Mouse (Mus musculus): ENCODE measurements at regions not wholly inside any gene's neighbourhood (a gene's known extent, or its start where the extent isn't known, plus 50 kb on each side); places are given as distances from the start of the nearest gene placed in this dataset.

DNA sequence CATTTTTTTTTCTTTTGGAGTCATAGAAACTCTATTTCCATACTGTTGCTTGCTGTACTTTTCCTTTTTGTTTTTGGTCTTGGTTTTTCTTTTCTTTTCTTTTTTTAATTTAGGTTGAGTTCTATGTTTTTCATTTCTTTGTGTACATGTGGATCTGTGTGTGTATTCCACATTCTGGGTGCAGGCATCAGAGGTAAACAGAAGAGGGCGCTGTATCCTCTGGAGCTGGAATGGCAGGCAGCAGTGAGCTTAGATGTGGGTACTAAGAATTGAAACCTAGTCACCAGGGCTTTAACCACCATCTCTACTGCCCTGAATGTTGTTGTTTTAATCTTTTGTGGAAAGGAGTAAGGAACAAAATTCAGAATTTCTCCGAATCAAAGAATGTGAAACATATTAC lies 266.3 kb upstream of the Lyplal1 start:
- H3K36me3 ChIP-seq (replicated peaks): no peaks in the 10 kb centered on the region
- no peak for ATAC-seq (replicated peaks)
- H3K4me3 ChIP-seq: no peak overlapping the region
- WGBS: 73% methylated on average over 2 of the region's 2 CpGs
- no peak overlapping the region for H3K27ac ChIP-seq
- no peaks in the 10 kb centered on the region for H3K9me3 ChIP-seq
- no peaks in the 10 kb centered on the region for H3K4me1 ChIP-seq
- H3K4me2 ChIP-seq: no peak overlapping the region
- H3K9ac ChIP-seq: no peak overlapping the region
- no peaks in the 10 kb centered on the region for H3K27me3 ChIP-seq (replicated peaks)

DNA sequence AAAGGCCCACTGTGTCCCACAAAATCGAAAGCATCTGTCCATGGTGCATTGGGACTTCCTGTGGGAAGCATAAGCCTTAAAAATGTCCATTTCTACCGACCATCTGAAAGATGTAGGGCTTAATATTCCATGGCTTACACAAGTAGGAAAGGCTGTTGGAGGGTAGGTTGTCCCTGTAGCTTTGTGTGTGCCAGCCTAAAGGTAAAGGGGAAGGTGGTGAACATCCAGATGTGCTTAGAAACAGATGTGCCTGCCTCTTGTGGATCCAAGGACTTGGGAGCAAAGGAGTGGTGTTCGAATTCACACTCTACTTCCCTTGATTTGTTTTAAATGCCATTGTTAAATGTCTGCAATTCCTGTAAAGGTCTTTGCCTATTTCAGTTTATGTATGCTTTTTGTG lies 265.9 kb upstream of the Lyplal1 start:
- no peak for ATAC-seq (replicated peaks)
- no peak overlapping the region for H3K4me2 ChIP-seq
- no peak overlapping the region for H3K4me3 ChIP-seq
- no peaks in the 10 kb centered on the region for H3K36me3 ChIP-seq (replicated peaks)
- 88% methylated on average over 3 of the region's 3 CpGs for WGBS
- H3K27ac ChIP-seq: no peak overlapping the region
- H3K9me3 ChIP-seq: no peaks in the 10 kb centered on the region
- H3K4me1 ChIP-seq: no peaks in the 10 kb centered on the region
- H3K27me3 ChIP-seq (replicated peaks): no peaks in the 10 kb centered on the region
- H3K9ac ChIP-seq: no peak overlapping the region

DNA sequence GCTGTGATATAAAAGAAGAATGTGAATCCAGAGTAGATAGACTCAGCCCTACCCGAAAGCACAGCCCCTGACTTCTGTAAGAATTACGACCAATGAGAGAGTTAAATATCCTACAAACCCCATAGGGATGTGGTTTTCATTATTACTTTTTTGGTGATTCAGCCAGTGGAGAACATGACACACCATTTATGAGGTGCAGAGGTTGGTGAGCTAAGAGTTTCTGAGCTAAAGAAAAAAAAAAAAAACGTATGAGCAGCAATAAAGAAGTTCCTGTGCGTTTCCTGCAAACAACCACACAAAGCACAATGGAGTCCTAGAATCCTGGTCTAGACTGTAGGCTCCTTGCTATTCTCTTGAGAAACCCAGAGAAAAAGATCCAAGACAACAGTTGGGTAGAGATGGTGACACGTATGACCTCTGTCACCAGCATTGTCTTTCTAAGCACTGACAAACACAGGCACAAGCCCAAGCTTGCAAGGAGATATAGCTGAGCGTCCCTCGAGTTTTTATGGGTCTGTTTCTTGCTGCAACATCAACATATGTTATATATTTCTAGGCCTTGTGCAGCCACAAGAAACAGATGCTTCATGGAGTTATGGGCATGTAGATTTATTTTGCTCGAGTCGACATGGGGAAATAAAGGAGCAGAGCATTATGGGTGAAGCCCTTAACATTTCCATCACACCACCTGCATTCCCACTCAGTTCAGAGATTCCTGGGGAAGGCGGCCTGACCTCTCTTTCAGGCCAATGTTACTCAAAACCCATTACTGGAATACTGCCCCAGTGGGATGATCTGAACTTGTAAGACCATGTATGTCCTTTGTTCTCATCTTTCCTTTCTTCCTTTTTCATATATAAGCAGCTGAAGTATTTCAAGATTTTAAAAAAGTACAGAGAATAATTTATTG lies 263.1 kb upstream of the Lyplal1 start:
- 89% methylated on average over 10 of the region's 10 CpGs for WGBS
- H3K27ac ChIP-seq: no peak overlapping the region
- H3K9ac ChIP-seq: no peak overlapping the region
- no peak overlapping the region for H3K4me3 ChIP-seq
- H3K36me3 ChIP-seq (replicated peaks): no peaks in the 10 kb centered on the region
- ATAC-seq (replicated peaks): no peak
- no peak overlapping the region for H3K4me2 ChIP-seq
- no peaks in the 10 kb centered on the region for H3K9me3 ChIP-seq
- H3K4me1 ChIP-seq: no peaks in the 10 kb centered on the region
- no peaks in the 10 kb centered on the region for H3K27me3 ChIP-seq (replicated peaks)

GRCm38 (mm10) chr1:186376906-186377623 lies 260.0 kb upstream of the Lyplal1 start:
- Histone ChIP-seq H3K4me1 (no peaks in the 10 kb centered on the region), H3K27ac (no peak overlapping the region), H3K9ac (no peak overlapping the region), H3K4me3 (no peak overlapping the region), H3K4me2 (no peak overlapping the region), H3K27me3 (replicated peaks) (no peaks in the 10 kb centered on the region), H3K36me3 (replicated peaks) (no peaks in the 10 kb centered on the region), H3K9me3 (no peaks in the 10 kb centered on the region)
- ATAC-seq (replicated peaks): no peak
- WGBS: 85% methylated on average over 9 of the region's 9 CpGs

GRCm38 (mm10) chr1:186374009-186374649 lies 257.0 kb upstream of the Lyplal1 start:
- WGBS: 79% methylated on average over 9 of the region's 9 CpGs
- H3K27ac ChIP-seq: no peak overlapping the region
- no peaks in the 10 kb centered on the region for H3K36me3 ChIP-seq (replicated peaks)
- no peak overlapping the region for H3K4me3 ChIP-seq
- no peaks in the 10 kb centered on the region for H3K9me3 ChIP-seq
- ATAC-seq (replicated peaks): no peak
- no peak overlapping the region for H3K4me2 ChIP-seq
- H3K4me1 ChIP-seq: no peaks in the 10 kb centered on the region
- H3K9ac ChIP-seq: no peak overlapping the region
- no peaks in the 10 kb centered on the region for H3K27me3 ChIP-seq (replicated peaks)

DNA sequence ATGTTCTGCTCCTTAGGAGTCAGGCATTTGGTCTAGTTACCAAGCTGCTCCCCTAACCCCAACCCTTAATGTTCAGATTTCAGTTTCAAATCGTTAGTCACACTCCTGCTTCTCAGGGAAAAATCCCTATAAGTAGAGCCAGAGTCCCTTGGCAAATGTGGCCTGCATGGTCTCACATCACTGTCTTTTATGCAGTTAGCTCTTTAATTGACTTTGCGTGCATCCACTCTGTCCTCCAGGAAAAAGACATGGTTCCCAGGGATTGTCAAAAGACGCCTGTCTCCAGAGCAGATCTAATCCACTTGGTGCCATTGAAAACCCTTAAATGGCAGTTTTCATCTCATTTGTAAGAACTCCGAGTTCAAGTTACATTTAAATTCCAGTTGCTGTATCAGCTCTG lies 256.3 kb upstream of the Lyplal1 start:
- no peak overlapping the region for H3K27ac ChIP-seq
- H3K4me2 ChIP-seq: no peak overlapping the region
- H3K36me3 ChIP-seq (replicated peaks): no peaks in the 10 kb centered on the region
- no peak overlapping the region for H3K4me3 ChIP-seq
- no peak for ATAC-seq (replicated peaks)
- H3K4me1 ChIP-seq: no peaks in the 10 kb centered on the region
- no peaks in the 10 kb centered on the region for H3K27me3 ChIP-seq (replicated peaks)
- 21% methylated on average over 4 of the region's 4 CpGs for WGBS
- H3K9ac ChIP-seq: no peak overlapping the region
- H3K9me3 ChIP-seq: no peaks in the 10 kb centered on the region

DNA sequence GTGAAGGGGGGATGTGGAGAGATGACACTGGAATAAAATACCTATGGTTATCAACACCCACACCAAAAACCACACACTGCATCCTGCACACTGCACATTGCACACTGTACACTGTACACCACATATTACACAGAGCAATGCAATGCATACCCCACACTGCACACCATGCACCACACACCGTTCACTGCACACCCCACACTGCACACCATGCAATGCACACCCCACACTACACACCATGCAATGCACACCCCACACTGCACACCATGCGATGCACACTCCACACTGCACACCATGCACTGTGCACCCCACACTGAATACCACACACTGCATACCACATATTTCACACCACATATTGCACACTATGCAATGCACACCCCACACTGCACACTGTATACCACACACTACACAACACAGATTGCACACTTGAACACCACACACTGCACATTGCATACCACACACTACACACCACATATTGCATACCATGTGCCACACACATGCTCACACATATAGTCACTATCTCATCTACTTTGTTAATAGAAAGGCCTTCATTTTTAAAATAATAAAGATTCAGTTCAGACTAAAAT lies 255.8 kb upstream of the Lyplal1 start:
- Histone ChIP-seq H3K27me3 (replicated peaks) (no peaks in the 10 kb centered on the region), H3K36me3 (replicated peaks) (no peaks in the 10 kb centered on the region), H3K4me2 (no peak overlapping the region), H3K27ac (no peak overlapping the region), H3K9me3 (no peaks in the 10 kb centered on the region), H3K4me3 (no peak overlapping the region), H3K9ac (no peak overlapping the region), H3K4me1 (no peaks in the 10 kb centered on the region)
- WGBS: 96% methylated on average over 2 of the region's 2 CpGs
- peak; percentile 45; the same call in 1 of the 2 replicates for ATAC-seq (replicated peaks)

- no peak overlapping the region for H3K9ac ChIP-seq
- H3K4me2 ChIP-seq: no peak overlapping the region
- no peak overlapping the region for H3K4me3 ChIP-seq
- no peak for ATAC-seq (replicated peaks)
- H3K9me3 ChIP-seq: no peaks in the 10 kb centered on the region
- 85% methylated on average over 4 of the region's 4 CpGs for WGBS
- H3K27me3 ChIP-seq (replicated peaks): no peaks in the 10 kb centered on the region
- no peaks in the 10 kb centered on the region for H3K4me1 ChIP-seq
- no peaks in the 10 kb centered on the region for H3K36me3 ChIP-seq (replicated peaks)
- no peak overlapping the region for H3K27ac ChIP-seq
Measured at GRCm38 (mm10) chr1:186363356-186363755, 246.2 kb upstream of the Lyplal1 start.

GRCm38 (mm10) chr1:186358011-186358670 lies 241.0 kb upstream of the Lyplal1 start:
- Histone ChIP-seq H3K4me2 (no peak overlapping the region), H3K27ac (no peak overlapping the region), H3K27me3 (replicated peaks) (no peaks in the 10 kb centered on the region), H3K9me3 (no peaks in the 10 kb centered on the region), H3K4me1 (no peaks in the 10 kb centered on the region), H3K9ac (no peak overlapping the region), H3K4me3 (no peak overlapping the region), H3K36me3 (replicated peaks) (no peaks in the 10 kb centered on the region)
- 79% methylated on average over 15 of the region's 15 CpGs for WGBS
- ATAC-seq (replicated peaks): no peak

- no peaks in the 10 kb centered on the region for H3K9me3 ChIP-seq
- no peaks in the 10 kb centered on the region for H3K36me3 ChIP-seq (replicated peaks)
- WGBS: 71% methylated on average over 6 of the region's 6 CpGs
- no peak for ATAC-seq (replicated peaks)
- H3K27ac ChIP-seq: no peak overlapping the region
- no peak overlapping the region for H3K4me2 ChIP-seq
- no peaks in the 10 kb centered on the region for H3K27me3 ChIP-seq (replicated peaks)
- H3K4me1 ChIP-seq: no peaks in the 10 kb centered on the region
- no peak overlapping the region for H3K9ac ChIP-seq
- H3K4me3 ChIP-seq: no peak overlapping the region
Measured at GRCm38 (mm10) chr1:186354742-186355141, 237.6 kb upstream of the Lyplal1 start.

DNA sequence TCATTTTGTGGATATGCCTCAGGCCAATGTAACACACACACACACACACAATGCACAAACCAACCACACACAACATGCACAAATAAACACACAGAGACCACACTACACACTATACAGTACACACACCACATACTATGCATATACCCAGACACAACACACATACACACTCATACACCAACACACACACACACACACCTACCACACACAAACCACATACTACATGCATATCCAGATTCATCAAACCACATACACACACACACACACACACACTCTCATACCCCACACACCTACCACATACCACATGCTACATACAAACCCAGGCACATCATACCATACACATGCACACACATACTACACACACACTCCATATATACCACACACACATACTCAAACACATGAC lies 237.0 kb upstream of the Lyplal1 start:
- H3K36me3 ChIP-seq (replicated peaks): no peaks in the 10 kb centered on the region
- no peaks in the 10 kb centered on the region for H3K4me1 ChIP-seq
- H3K27me3 ChIP-seq (replicated peaks): no peaks in the 10 kb centered on the region
- no peak overlapping the region for H3K4me2 ChIP-seq
- no peaks in the 10 kb centered on the region for H3K9me3 ChIP-seq
- ATAC-seq (replicated peaks): no peak
- no peak overlapping the region for H3K4me3 ChIP-seq
- no peak overlapping the region for H3K9ac ChIP-seq
- no peak overlapping the region for H3K27ac ChIP-seq

- WGBS: 81% methylated on average over 4 of the region's 4 CpGs
- no peak for ATAC-seq (replicated peaks)
Measured at GRCm38 (mm10) chr1:186350381-186350780, 233.3 kb upstream of the Lyplal1 start.

More at GRCm38 (mm10) chr1:186350381-186350780, 233.3 kb upstream of the Lyplal1 start:
- no peak overlapping the region for H3K4me2 ChIP-seq
- no peak overlapping the region for H3K4me3 ChIP-seq
- no peaks in the 10 kb centered on the region for H3K27me3 ChIP-seq (replicated peaks)
- no peaks in the 10 kb centered on the region for H3K9me3 ChIP-seq
- H3K9ac ChIP-seq: no peak overlapping the region
- H3K4me1 ChIP-seq: no peaks in the 10 kb centered on the region
- H3K27ac ChIP-seq: no peak overlapping the region
- no peaks in the 10 kb centered on the region for H3K36me3 ChIP-seq (replicated peaks)
